Mouse (Mus musculus) midbrain, embryonic 13.5 days (tissue): ENCODE measurements at regions not wholly inside any gene's neighbourhood (a gene's known extent, or its start where the extent isn't known, plus 50 kb on each side); places are given as distances from the start of the nearest gene placed in this dataset.

ENCODE experiments used
- ATAC-seq: fragments of 200-750 bp; cut with Nextera tagmentation; 2 replicates; pipeline ENCODE4 v1.8.0; 2017; ENCODE audit warnings: mild to moderate bottlenecking, moderate TSS enrichment, moderate library complexity
- H3K27ac ChIP-seq: fragments of 300-500 bp; sonication (generic); 2 replicates; pipeline ENCODE4 v1.5.1; 2015; ENCODE audit warnings: inconsistent platforms, mild to moderate bottlenecking, moderate library complexity
- H3K27me3 ChIP-seq: fragments of 300-500 bp; sonication (generic); 2 replicates; pipeline ENCODE4 v1.6.1; 2015; ENCODE audit warnings: mild to moderate bottlenecking, inconsistent platforms
- H3K36me3 ChIP-seq: fragments of 300-500 bp; sonication (generic); 2 replicates; pipeline ENCODE4 v1.6.1; 2015; ENCODE audit warnings: mild to moderate bottlenecking, inconsistent platforms
- H3K4me1 ChIP-seq: fragments of 300-500 bp; sonication (generic); replicated peaks from 2 replicates; pipeline ENCODE4 v1.6.1; 2015; ENCODE audit warnings: inconsistent platforms
- H3K4me2 ChIP-seq: fragments of 300-500 bp; sonication (generic); replicated peaks from 2 replicates; pipeline ENCODE4 v1.6.1; 2015; ENCODE audit warnings: moderate library complexity, mild to moderate bottlenecking, inconsistent platforms
- H3K4me3 ChIP-seq: fragments of 300-500 bp; sonication (generic); replicated peaks from 2 replicates; pipeline ENCODE4 v1.5.1; 2015; ENCODE audit warnings: mild to moderate bottlenecking, inconsistent platforms
- H3K9ac ChIP-seq: fragments of 300-500 bp; sonication (generic); replicated peaks from 2 replicates; pipeline ENCODE4 v1.6.1; 2015; ENCODE audit warnings: mild to moderate bottlenecking, inconsistent platforms
- H3K9me3 ChIP-seq: fragments of 300-500 bp; sonication (generic); 2 replicates; pipeline ENCODE4 v1.6.1; 2016; ENCODE audit warnings: mild to moderate bottlenecking, inconsistent platforms
- WGBS: fragments of 180-500 bp; shearing (Covaris S2); methylation state at CpG from one replicate; pipeline ENCODE4 v1.1.7; 2015; 5-methylcytosine and 5-hydroxymethylcytosine counted together

DNA sequence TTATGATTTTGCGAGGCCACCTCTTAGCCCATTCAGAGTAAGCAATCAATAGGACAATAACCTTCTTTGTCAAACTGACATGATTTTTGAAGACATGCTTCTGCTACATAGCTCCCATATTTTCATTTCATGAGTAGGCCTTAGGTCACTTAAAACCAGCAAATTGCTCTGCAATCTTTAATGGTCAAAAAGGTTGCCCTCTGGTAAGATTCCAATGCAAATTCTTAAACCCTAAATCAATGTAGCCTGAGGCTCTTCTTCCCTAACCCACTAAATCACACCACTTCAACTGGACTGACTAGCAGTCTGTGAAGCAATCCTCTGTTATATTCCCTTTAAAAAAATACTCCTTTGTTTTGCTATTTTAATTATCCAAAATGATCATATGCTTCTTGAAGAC is 1359.0 kb upstream of the Nudt12 start:
- Histone ChIP-seq H3K36me3 (no peaks in the 10 kb centered on the region), H3K4me1 (no peaks in the 10 kb centered on the region), H3K4me2 (no peak overlapping the region), H3K27me3 (no peaks in the 10 kb centered on the region), H3K9me3 (no peaks in the 10 kb centered on the region), H3K27ac (no peak overlapping the region), H3K9ac (no peak overlapping the region), H3K4me3 (no peak overlapping the region)
- ATAC-seq = no peak
- 82% methylated on average over 1 of the region's 1 CpGs for WGBS

DNA sequence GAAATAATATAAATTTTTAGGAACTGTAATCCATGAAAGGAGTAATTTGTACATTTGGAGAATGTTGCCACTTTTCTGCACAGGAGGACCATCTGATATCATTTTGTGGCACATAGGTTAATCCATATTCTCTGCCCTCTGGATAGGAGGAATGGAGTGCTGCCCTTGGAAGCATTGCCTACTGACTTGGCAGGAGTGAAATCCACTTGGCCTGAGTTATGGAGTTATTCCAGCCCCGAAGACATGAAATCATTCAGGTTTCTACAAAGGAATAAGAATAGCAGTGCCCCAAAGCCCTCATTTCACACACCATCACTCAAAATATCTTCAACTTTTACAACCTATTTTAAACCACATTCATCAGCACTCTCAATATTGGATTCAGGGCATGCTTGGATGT is 1342.2 kb upstream of the Nudt12 start:
- no peak overlapping the region for H3K27ac ChIP-seq
- no peaks in the 10 kb centered on the region for H3K36me3 ChIP-seq
- ATAC-seq = no peak
- no peak overlapping the region for H3K4me2 ChIP-seq
- WGBS = 68% methylated on average over 1 of the region's 1 CpGs
- no peaks in the 10 kb centered on the region for H3K9me3 ChIP-seq
- H3K9ac ChIP-seq = no peak overlapping the region
- H3K27me3 ChIP-seq = no peaks in the 10 kb centered on the region
- no peaks in the 10 kb centered on the region for H3K4me1 ChIP-seq
- no peak overlapping the region for H3K4me3 ChIP-seq

DNA sequence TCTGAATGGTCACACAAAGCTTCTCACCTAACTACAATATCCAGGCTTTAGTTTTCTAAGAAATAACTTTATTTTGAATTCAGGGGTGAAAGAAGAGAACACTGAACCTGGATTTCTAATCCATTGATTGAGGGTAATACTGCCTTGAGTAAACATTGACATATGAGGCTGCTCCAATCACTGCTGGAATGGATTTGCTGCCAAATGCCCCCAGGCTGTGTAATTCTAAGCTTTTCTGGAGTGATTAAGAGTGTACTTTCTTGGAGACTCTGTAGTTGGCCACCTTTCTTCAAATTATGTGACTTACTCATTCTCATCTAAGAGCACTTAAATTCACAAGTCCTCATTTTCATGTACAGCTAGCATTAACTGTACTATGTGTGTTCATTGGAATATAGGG is 1331.5 kb upstream of the Nudt12 start:
- Histone ChIP-seq H3K4me2 (no peak overlapping the region), H3K27me3 (no peaks in the 10 kb centered on the region), H3K36me3 (no peaks in the 10 kb centered on the region), H3K9ac (no peak overlapping the region), H3K4me3 (no peak overlapping the region), H3K27ac (no peak overlapping the region), H3K4me1 (no peaks in the 10 kb centered on the region), H3K9me3 (no peaks in the 10 kb centered on the region)
- no peak for ATAC-seq

DNA sequence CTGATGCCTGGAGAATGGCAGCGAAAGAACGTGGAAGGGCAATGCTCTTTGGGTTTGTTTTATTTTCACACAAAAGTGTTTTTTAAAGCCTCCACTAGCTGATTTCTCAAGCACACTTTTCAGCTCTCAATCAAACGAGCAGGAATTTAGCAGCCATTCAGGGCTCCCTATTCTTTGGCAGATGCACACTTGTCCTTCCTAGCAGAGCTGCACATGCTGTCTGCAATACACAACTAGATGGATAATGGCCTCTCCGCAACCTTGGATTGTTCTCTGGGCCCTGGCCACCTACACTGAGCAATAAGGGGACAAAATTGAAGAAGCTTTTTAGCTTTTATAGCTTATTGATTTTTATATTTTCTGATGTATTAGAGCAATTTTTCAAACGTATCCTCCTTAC is 1324.5 kb upstream of the Nudt12 start:
- 25% methylated on average over 5 of the region's 5 CpGs for WGBS
- H3K4me2 ChIP-seq = no peak overlapping the region

DNA sequence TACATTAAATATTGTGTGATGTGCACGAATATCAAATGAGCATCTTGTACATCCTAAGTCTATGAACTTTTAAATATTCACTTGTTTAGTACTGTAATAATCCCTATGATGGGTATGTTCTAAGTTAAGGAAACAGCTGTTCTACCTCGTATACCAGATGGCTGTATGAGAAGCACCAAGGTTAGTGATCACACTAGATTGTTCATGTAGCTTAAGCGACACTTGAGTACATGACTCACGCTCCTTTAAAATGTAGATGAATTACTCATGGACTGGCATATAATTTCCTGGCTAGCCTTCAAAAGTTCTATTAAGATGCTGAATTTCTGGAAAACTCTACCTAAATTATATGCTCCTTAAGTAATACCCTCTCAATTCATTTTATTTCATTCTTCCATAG is 1307.9 kb upstream of the Nudt12 start:
- H3K27me3 ChIP-seq = no peaks in the 10 kb centered on the region
- WGBS = 92% methylated on average over 4 of the region's 4 CpGs
- no peak overlapping the region for H3K27ac ChIP-seq
- H3K4me1 ChIP-seq = no peaks in the 10 kb centered on the region
- no peaks in the 10 kb centered on the region for H3K36me3 ChIP-seq
- no peak overlapping the region for H3K9ac ChIP-seq
- no peaks in the 10 kb centered on the region for H3K9me3 ChIP-seq
- H3K4me2 ChIP-seq = no peak overlapping the region
- H3K4me3 ChIP-seq = no peak overlapping the region
- no peak for ATAC-seq

More for the DNA sequence above, 1324.5 kb upstream of the Nudt12 start:
- Histone ChIP-seq H3K36me3 (no peaks in the 10 kb centered on the region), H3K4me1 (peaks cover 4% of the 10 kb centered on the region; the same call in 1 of the 2 replicates), H3K9ac (no peak overlapping the region), H3K4me3 (no peak overlapping the region), H3K27me3 (no peaks in the 10 kb centered on the region), H3K27ac (no peak overlapping the region), H3K9me3 (no peaks in the 10 kb centered on the region)
- ATAC-seq = peak; percentile 82; the same call in 1 of the 2 replicates
